Mouse (Mus musculus) erythroid progenitor cell, adult 5-6 weeks (primary cell): ENCODE measurements around the gene Gm28891. TPM values are rescaled to one million over a fixed set of nuclear protein-coding genes. Genes with fewer than 3 reads are reported as not detected.
"Not testable (repeated sequence)": the region's sequence is repeated elsewhere in the genome, so short reads cannot be mapped to it uniquely, and the experiment has no call there.

ENCODE experiments used
- ATAC-seq: replicated peaks from 2 replicates; pipeline ENCODE4 v1.8.0; 2016; ENCODE audit warnings: moderate number of reproducible peaks, mild to moderate bottlenecking, moderate TSS enrichment, inconsistent platforms; ENCODE audit not compliant: poor library complexity, low FRiP score, severe bottlenecking
- total RNA-seq, 2 experiments: library from RNA; stranded (forward) in 1 of 2; stranded (reverse) in 1 of 2; fragments of 150-400 nt in 1 of 2; fragments of 186-747, 209-891 nt in 1 of 2; gene quantifications; 2 replicates each; pipeline versions ENCODE4 v1.2.3 to v1.2.4; 2015 to 2017; ENCODE audit warnings: low replicate concordance in 2 of 2

Gm28891 gene
- total RNA-seq (2015; ENCODE audit: low replicate concordance) (not detected in 2 replicates), total RNA-seq (2017; ENCODE audit: low replicate concordance) (not detected in 2 replicates)

DNA sequence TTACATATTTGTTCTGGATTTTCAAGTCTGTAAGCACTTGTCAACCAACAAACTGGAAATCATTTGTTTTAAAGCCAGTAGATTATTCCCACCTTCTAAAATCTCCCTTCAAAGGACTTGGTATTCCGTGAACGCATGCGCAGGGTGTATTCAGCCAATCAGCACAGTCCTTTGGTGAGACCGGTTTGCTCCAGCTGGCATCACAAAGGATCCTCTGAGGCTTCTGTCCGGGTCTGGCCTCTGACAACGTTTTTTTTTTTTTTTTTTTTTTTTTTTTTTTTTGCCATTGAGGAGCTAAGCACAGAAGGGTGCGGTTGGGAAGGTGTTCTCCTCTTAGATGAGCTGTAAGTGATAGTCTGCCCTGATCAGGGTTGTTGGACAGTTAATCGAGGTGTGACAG is at the start of gene Gm28891:
Gm28891 (plus strand) TSS at position 301 of the 400 bp plus-strand sequence.
- not testable (repeated sequence) for ATAC-seq
